Mouse (Mus musculus): ENCODE data around the gene Grsf1.

Gene Grsf1

GRCm38 (mm10) chr5:88627545-88627944 is 48.4 kb downstream of the Grsf1 start:
- DNase-seq = no peak

GRCm38 (mm10) chr5:88616988-88617387 is 59.0 kb downstream of the Grsf1 start:
- no peak for DNase-seq

GRCm38 (mm10) chr5:88614129-88614528 is 61.8 kb downstream of the Grsf1 start:
- no peak for DNase-seq

Measured in embryo, embryonic 11 days (tissue).